Mouse (Mus musculus): ENCODE measurements around the gene Sept9. TPM values are rescaled to one million over a fixed set of nuclear protein-coding genes. Genes with fewer than 3 reads are reported as not detected.

Gene Sept9
- total RNA-seq (2021), result 10 to 100 TPM; 65.0 to 69.0 TPM

DNA sequence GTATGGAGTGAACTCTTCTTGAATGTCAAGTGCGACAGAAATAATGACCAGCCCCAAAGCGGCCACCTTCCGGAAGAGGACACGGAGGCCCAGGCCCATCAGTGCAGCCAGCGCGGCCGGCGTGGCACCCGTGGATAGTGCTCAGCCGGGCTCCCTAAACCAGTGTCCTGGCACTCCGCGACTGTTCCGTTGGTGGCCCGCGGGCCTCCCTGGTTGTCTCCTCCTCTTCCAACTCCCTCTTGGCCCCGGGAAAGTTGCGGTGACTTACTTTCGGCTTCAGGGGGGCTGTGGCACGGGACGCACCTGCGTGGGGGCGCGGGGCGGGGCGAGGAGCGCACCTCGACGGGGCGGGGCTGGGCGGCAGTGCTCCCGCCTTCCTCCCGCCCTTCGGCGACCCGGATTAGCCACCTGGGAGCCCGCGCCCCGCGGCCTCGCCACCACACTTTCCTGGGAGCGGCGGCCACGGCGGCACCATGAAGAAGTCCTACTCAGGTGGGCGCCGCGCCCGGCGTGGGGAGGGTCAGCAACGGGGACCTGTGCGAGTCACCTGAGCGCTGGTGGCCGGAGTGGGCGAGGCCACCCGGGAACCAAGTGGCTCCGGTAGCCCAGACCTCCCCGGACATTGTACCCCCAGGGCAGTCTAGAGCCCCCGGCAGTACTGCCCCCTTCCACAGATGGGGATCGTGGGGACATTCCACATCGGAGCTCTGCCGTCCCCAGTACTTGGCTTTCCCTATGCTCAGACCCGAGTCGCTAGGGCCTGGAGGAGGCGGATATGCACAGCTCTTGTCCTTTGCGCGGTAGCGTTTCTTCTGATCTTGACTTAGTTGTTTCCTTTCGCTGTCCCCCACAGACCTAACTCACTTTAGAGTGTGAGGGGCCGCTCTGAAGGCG, at the start of gene Sept9:
Gene Sept9, plus strand, starts transcription at position 380 of the 894 bp plus-strand sequence.
- intact Hi-C loops (cut with DNase I), result no loop called here
- no peak for DNase-seq (ENCODE audit: extremely low spot score in 1 of 2, low spot score in 2 of 2)

DNA sequence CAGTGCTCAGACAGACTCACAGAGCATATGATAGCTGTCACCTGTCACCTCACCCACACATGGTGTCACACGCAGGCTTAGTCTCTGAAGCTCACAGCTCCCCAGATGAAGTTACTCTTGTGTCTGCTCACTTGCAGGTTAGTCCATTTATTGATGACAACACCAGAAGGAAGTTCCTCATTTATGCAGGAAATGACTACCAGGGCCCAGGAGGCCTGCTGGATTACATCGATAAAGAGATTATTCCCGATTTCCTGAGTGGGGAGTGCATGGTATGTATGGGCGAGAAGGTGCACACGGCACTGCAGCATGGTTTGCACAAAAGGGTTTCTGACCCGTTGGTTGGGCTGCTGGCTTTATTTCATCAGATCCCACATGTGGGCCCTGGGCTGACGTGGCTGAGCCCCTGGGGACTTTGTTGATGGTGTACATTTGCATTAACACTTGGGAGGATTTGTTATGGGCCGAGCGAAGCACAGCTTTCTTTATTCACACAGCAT, 48.9 kb upstream of the Sept9 start:
- no peak for DNase-seq (ENCODE audit: extremely low spot score in 1 of 2, low spot score in 2 of 2)
- intact Hi-C loops (cut with DNase I), result no loop called here

DNA sequence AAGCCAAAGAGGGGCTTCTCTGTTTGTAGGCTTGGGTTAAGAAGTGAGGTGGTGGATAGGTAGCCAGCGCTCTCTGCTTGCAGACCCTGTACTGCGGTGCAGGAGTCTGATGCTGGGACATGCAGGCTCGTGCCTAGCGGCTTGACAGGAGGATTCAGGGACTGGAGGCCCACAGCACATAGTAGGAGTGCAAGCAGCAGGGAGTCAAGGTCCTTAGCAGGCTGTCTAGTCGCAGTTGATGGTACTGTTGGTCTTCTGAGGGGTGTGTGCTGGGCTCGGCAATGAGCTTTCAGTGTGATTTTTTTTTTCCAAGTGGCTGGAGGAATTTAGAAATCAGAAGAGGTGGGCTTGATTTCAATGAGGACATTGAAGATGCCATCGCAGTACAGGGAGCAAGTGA, 48.0 kb upstream of the Sept9 start:
- intact Hi-C loops (cut with DNase I), result no loop called here
- no peak for DNase-seq (ENCODE audit: extremely low spot score in 1 of 2, low spot score in 2 of 2)

DNA sequence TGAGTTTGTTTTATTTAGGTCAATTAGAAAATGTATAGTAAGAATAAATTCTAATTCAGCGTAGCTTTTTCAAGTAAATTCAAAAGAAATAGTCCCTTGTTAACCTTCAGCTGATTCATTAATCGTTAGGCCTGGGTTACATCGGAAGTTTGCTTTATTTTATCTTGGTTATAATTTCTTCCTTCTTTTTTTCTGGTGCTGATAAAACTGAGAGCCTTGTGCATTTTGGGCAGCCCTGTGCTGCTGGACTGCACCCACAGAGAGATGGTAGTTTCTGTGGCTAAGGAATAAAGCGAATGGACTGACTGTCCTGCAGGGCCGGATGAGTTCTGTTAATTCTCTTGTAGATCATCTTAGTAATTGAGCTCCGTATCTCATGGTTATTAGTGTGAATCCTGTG, 46.9 kb upstream of the Sept9 start:
- no peak for DNase-seq (ENCODE audit: extremely low spot score in 1 of 2, low spot score in 2 of 2)
- intact Hi-C loops (cut with DNase I), result no loop called here

DNA sequence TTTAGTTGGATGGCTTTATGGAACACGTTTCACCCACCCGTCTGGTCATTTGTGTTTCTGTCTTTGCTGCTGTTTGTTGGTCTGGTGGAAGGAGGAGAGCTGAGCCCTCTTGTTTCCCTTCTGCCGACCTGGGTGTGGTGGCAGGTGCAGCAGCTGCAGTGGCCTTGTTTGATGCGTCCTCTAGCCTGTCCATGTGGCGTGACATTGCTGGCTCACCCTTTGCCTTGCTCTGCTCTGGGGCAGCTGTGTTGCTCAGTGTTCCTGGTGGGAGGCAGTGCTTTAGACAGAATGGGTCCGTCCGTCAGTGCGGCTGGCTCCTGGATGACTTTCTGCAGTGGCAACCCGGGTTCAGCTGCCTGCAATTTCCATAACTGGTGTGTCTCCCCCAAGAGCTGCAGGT, 45.9 kb upstream of the Sept9 start:
- no peak for DNase-seq (ENCODE audit: extremely low spot score in 1 of 2, low spot score in 2 of 2)
- intact Hi-C loops (cut with DNase I), result no loop called here

DNA sequence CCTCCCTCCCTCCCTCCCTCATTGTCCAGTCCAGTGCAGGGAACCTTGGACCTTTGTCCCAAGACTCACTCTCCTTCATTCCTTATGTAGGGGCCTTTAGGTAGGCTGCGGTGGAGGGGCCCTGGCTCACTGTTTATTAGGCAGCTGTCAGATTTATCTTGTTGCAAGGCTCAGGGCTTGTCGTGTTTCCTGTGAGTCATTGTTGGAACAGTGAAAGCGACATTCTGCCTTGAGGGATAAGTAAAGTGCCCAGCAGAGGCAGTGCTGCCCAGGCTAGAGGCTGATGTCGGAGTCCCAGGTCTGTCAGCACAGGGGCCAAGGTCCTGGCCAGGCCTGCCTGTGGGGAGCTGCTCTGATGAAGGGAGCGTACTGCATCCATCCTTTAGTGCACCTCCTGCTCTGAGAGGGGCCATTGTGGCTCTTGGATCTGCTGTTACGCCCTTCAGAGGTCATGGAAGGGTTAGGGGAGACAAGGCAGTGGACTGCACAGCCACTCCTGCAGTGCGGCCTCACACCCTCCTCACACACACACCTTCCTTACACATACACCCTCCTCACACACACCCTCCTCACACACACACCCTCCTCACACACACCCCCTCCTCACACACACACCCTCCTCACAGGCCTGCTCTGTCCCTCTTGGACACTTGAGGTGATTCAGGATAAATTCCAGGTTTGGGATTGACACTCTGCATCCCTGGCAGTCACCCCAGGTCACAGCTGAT, 45.2 kb upstream of the Sept9 start:
- DNase-seq (ENCODE audit: extremely low spot score in 1 of 2, low spot score in 2 of 2), result no peak
- intact Hi-C loops (cut with DNase I), result no loop called here

DNA sequence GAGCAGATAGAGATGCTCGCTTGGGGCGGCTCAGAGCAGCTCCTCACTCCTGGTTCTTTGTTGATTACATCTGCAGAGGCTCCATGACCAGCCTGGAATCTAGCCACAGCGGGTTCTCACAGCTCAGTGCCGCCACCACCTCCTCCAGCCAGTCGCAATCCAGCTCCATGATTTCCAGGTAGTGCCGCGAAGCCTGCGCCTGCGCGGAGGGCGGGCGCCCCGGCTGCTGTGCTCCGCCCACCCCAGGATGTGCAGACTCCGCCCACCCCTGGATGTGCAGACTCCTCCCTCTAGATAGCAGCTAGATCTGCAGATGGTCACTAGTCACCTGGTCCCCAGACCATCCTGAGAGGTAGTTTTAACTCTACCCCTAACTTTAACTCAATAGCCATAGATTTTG, 42.7 kb upstream of the Sept9 start:
- peak in 1 of 2 experiments; percentile 58 for DNase-seq (ENCODE audit: extremely low spot score in 1 of 2, low spot score in 2 of 2)
- intact Hi-C loops (cut with DNase I), result no loop called here

DNA sequence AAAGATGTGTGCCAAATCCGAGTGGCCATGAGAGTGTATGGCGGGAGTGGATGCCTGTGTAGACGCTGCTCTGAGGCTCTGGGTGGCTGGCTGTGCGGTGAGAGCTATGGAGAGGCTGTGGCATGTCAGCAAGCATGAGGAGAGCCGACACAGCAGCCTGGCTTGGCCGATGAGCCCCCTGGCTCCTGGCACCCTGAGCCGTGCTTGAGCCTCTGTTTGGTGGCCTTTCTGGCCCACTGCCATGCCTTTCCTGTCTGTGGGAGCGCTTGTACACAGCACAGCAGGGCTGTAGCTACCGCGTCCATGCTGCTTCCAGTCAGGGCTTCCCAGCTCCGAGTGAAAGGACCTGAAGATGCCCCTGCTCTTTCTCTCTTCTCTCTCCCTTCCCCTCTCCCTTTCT, 41.1 kb upstream of the Sept9 start:
- intact Hi-C loops (cut with DNase I), result no loop called here
- peak in 1 of 2 experiments; percentile 75 for DNase-seq (ENCODE audit: extremely low spot score in 1 of 2, low spot score in 2 of 2)

DNA sequence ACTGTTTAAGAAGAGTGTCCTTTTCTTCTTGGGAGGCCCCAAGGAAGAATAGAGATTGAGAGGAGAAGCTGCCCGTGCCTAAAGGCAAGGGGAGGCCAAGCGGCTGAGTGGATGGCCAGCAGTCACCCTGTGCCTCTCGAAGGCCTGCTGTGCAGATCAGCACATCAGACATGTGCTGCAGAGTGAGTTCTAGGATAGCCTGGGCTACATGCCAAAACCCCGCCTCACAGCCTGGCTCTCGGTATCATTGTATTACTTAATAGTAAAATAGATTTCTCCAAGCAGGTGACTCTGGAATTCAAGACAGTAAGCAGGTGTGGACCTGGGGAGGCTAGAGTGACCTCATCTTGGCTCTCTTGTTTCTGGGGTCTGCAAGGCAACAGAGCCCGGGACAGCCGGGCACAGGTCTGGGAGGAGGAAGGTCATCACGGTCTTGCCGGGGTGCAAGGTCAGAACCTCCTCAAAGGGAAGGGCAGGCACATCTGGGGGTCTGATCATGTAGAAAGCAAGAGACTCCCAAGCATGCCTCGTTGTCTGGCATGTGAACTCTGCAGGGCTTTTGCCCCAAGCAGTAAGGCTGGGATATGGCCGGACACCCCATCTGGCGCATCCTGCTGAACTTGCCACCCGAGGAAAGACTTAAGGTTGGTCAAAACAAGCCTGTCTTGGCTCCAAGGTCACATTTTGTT, 40.1 kb upstream of the Sept9 start:
- DNase-seq (ENCODE audit: extremely low spot score in 1 of 2, low spot score in 2 of 2), result no peak
- intact Hi-C loops (cut with DNase I), result no loop called here

DNA sequence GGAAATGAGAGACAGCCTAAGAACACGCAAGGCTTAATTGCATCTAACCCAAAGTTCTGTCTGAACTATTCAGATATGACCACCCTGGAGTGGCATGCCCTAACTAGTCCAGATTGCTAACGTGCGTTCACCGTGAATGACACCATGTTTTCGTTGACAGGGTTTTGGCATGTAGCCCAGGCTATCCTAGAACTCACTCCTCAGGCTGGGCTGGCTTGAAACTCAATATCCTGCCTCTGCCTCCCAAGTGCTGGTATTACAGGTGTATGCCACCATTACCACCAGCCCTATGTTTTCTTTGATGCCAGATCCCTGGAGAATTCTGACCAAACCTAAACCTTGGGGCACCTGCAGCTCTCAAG, 39.5 kb upstream of the Sept9 start:
- intact Hi-C loops (cut with DNase I), result no loop called here
- DNase-seq (ENCODE audit: extremely low spot score in 1 of 2, low spot score in 2 of 2), result no peak

DNA sequence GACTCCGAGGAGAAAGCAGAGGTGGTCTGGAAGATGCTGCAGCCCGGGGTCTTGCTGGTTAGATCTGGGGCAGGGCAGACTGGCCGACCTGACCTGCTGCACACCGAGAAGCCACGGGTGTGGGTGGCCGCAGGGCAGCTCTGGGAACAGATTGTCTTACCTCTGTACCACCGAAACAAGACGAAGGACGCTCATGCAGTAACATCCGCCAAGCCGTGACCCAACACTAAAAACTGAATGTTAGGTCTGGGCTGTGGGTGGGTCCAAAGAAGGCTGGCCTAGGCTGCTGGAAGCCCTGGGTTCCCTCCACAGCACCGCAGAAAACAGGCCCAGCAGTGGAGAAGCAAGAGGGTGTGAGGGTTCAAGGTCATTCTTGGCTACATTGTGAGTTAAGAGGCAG, 38.7 kb upstream of the Sept9 start:
- no peak for DNase-seq (ENCODE audit: extremely low spot score in 1 of 2, low spot score in 2 of 2)

DNA sequence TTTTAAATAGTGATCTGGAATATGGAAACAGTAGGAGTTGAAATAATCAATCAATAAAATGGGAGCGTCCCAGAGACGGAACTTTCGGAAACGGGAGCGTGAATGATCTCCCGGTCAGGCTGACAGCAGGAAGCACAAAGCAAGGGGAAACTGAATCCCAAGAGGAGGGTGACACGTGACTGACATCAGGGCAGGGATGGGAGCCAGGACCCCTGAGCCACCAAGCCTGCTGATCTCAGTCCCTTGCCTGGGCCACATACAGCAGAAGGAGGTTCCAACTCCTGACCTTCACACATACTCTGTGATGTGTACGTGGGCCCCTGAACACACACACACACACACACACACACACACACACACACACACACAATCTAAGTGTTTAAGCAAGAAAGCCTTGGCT, 37.9 kb upstream of the Sept9 start:
- DNase-seq (ENCODE audit: extremely low spot score in 1 of 2, low spot score in 2 of 2), result no peak
- intact Hi-C loops (cut with DNase I), result no loop called here

More for the DNA sequence above, 38.7 kb upstream of the Sept9 start:
- intact Hi-C loops (cut with DNase I), result no loop called here

DNA sequence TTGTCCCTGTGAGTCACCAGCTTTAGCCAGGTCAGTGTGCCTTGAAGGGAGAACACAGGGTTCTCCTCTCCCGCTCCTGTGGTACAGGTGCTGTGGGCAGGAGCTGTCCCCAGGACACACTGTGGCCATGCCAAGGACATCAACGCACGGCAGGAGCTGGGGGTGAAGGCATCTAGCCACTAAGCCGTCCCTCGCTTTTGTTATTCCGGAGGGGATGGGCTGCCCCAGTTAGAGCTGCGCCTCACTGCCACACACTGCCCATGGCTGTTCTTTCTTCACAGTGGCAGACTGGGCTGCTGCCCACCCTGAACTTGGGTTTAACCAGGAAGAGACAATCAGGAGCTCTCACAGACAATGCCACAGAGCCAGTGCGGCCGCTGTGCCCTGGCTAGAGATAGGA, 36.4 kb upstream of the Sept9 start:
- DNase-seq (ENCODE audit: extremely low spot score in 1 of 2, low spot score in 2 of 2), result no peak
- intact Hi-C loops (cut with DNase I), result no loop called here

DNA sequence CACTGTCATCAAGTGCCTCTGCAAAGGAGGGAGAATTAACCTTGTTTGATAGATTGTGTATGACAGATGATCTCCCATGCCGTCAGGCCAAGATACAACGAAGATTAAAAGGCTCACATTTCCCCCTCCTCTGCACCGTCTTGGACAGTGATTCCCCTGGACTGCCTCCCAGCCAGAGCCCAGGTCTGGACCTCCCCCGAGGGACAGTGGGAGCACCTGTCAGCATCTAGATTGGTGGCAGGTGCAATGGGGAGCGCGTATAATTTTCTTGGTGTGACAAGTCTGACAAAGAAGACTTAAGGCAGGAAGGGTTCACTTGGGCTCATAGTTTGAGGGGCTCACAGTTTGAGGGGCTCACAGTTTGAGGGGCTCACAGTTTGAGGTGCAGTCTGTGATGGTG, 35.7 kb upstream of the Sept9 start:
- DNase-seq (ENCODE audit: extremely low spot score in 1 of 2, low spot score in 2 of 2), result no peak
- intact Hi-C loops (cut with DNase I), result no loop called here

DNA sequence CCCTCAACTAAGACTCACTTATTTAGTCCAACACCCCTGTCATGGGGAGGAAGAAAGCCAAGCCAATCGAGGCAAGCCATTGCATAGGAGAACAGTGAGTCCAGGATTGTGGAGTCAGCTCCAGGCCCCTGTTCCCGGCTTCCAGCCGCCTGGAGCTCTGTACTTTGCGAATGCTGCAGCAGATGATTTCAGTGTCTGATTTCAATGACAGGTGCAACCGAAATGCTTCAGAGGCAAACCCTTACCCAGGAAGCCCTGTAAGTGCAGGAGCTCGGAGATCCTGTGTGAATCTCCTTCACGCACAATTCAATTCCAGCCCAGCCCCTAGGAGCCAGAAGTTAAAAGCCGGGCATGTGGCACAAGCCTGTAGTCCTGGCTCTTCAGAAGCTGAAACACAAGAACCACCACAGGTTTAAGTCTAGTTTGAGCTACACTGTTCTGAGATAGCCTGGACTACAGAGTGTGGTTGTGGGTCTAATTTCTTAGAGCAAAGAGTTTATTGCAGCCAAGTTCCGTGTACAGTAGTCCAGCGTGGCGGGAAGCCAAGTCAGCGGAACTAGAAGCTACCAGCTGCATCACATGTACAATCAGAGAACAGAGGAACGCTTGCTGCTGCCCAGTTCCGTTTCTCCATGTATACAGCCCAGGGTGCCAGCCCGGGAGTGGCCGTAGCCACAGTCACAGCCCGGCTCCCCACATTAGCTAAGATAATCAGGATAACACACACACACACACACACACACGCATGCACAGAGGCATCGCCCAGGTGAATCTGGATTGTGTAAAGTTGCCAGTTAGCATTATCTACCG, 31.0 kb upstream of the Sept9 start:
- intact Hi-C loops (cut with DNase I), result no loop called here
- DNase-seq (ENCODE audit: extremely low spot score in 1 of 2, low spot score in 2 of 2), result peak; percentile 64 to 78

DNA sequence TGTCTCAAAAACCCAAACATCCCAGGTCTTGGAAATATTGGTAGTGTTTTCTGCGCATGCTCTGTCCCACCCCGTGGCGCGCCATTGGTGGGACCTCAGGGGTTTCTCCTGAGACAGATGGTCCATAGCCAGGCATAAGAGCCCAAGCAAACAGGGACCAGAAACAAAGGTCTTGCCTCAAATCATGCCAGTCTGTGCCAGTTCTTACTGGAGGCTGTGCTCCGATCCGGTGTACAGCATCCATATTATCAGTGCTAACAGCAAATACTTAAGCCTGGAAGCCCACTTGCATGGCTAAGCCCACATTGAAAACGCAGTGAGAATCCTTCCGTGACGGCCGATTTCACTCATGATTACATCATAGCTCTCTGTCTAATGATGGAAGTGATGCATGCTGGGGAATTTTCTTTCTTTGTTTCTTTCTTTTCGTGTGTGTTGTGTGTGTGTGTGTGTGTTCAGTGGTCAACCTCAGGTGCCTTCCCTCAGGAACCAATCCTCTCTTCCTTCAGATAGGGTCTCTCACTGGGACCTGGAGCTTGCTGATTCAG, 30.3 kb upstream of the Sept9 start:
- DNase-seq (ENCODE audit: extremely low spot score in 1 of 2, low spot score in 2 of 2), result no peak
- intact Hi-C loops (cut with DNase I), result no loop called here

DNA sequence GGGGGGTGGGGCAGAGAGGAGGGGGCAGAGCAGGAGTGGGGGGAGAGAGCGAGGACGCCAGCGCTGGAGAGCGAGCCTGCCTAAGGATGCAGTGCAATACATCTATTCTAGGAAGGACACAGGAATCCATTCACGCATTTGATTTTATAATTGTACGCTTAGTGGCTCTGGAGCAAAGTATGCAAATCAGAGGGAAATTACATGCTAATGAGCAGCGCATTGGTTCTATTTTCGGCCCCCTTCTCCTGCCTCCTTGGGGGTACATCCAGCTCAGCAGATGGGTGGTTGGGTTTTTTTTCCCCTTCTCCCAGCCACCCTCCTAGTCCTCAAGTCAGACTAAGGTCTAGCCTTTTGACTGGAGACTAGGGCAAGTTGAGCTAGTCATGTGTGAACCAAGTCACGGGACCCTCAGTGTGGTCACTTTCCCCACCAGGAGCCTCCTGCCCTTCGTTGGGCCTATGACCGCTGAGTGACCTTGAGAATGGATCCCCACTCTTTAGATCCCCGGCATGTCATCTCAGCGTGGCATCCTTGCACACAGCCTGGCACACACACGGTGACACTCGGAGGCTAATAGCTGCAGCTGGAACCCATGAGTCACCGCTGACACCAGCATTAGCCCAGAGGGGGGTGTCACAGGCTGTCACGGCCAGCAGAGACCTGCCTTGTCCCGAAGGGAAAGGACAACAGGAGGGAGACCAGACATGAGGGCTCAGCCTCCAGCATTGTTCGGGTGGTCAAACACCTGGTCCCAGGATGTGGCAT, 29.5 kb upstream of the Sept9 start:
- no peak for DNase-seq (ENCODE audit: extremely low spot score in 1 of 2, low spot score in 2 of 2)
- intact Hi-C loops (cut with DNase I), result loop anchor here (10.0 kb wide), 1 partner anchor 255 kb away; the partner anchor contains the start of gene Mgat5b

Measured in left cerebral cortex, postnatal 10 days (tissue).